Comparison of ENCODE assay signal across 8 mouse cellular contexts in the genomic region with DNA sequence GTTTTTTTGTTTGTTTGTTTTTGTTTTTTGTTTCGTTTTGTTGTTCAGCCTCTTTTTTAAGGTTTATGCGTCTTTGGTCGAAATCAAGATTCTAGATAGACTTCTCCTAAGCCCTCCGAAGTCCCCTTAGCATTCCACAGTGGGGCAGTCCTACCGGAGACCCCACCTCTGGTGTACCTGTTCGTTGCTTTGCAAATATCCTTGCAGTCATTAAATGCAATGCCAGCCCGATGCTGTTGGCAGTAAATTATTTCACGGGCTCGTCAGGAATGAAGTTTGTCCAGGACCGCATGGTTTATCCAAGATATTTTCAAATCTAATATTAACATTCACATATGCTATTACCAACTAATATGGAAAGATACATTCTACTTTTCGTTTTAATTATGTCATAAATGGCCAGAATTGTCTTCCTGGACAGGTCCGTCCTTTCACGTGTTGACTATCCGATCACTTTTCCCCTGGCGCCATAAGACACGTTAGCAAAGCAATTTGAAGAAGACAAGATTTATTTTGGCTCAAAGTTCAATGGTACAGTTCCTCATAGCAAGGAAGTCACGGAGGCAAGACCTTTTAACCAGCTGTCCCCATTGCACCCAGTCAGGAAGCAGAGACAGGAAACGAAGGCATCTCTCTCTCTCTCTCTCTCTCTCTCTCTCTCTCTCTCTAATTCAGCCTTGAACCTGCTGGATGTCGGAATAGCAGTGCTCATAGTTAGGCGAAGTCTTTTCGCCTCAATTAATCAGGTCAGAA. TPM values are rescaled to one million over a fixed set of nuclear protein-coding genes. Genes with fewer than 3 reads are reported as not detected.
DNase-seq lines count a peak whose midpoint lies in the region; ATAC-seq and TF ChIP-seq lines count a peak whose summit lies in the region.

No protein-coding gene starts in this region.

- H3K4me2 ChIP-seq in liver, postnatal 0 days (ENCODE audit: low read depth, low read length) = peak overlapping the region; percentile 92
- H3K4me2 ChIP-seq in stomach, embryonic 15.5 days = peak overlapping the region; percentile 71

- WGBS in liver, postnatal 0 days (ENCODE audit: insufficient replicate concordance) = 13% methylated on average over 21 of the region's 21 CpGs
- WGBS in stomach, embryonic 15.5 days = 14% methylated on average over 21 of the region's 21 CpGs

- no peak for TF ChIP-seq CTCF in liver, postnatal 0 days (IDR thresholded peaks at IDR 0.05; ENCODE audit: low read depth)

- TF ChIP-seq EP300 in liver, postnatal 0 days (IDR thresholded peaks at IDR 0.05; ENCODE audit: low read depth) = peak; percentile 4; the same call in 1 of the 2 replicates

- peak overlapping the region; percentile 72 for H3K27ac ChIP-seq in liver, postnatal 0 days (ENCODE audit: low read depth)
- peak overlapping the region; percentile 53 for H3K27ac ChIP-seq in stomach, embryonic 15.5 days

- no peaks in the 10 kb centered on the region for H3K27me3 ChIP-seq in liver, postnatal 0 days (ENCODE audit: insufficient read depth, low read length)
- H3K27me3 ChIP-seq in stomach, embryonic 15.5 days (replicated peaks) = no peaks in the 10 kb centered on the region

- no peak for DNase-seq in frontal cortex, postnatal 36 days (ENCODE audit: low spot score in 2 of 2)
- peak; percentile 51 for DNase-seq in MEL-GATA-1-ER (ENCODE audit: extremely low read depth, low read depth)
- peak; percentile 67 for DNase-seq in hindlimb bud, embryonic 11.5 days (ENCODE audit: extremely low spot score, low read depth, low spot score)
- no peak for DNase-seq in liver, postnatal 0 days
- no peak for DNase-seq in ovary, adult 18-20 months (ENCODE audit: low spot score)

- 0 out of 2 replicates have a peak, but pooled peaks cover 4% of the 10 kb centered on the region for H3K4me1 ChIP-seq in liver, postnatal 0 days (ENCODE audit: insufficient read depth)
- H3K4me1 ChIP-seq in stomach, embryonic 15.5 days = no peaks in the 10 kb centered on the region

- peak overlapping the region; percentile 89 for H3K4me3 ChIP-seq in liver, postnatal 0 days (ENCODE audit: low read depth, low read length)
- peak overlapping the region; percentile 81 for H3K4me3 ChIP-seq in stomach, embryonic 15.5 days (replicated peaks)

- peak overlapping the region; percentile 79 for H3K9ac ChIP-seq in liver, postnatal 0 days (replicated peaks)
- peak overlapping the region; percentile 5; the same call in 1 of the 2 replicates for H3K9ac ChIP-seq in stomach, embryonic 15.5 days

- no peaks in the 10 kb centered on the region; the same call in 1 of the 2 replicates for H3K36me3 ChIP-seq in liver, postnatal 0 days (replicated peaks; ENCODE audit: insufficient read depth, low read length)
- 0 out of 2 replicates have a peak, but pooled peaks cover 7% of the 10 kb centered on the region for H3K36me3 ChIP-seq in stomach, embryonic 15.5 days

- ATAC-seq in frontal cortex, adult (ENCODE audit: low TSS enrichment) = peak; percentile 42
- ATAC-seq in erythroblast, adult 5-6 weeks (replicated peaks; ENCODE audit: low FRiP score, poor library complexity, severe bottlenecking) = peak; percentile 57
- peak; percentile 66 for ATAC-seq in liver, postnatal 0 days
- ATAC-seq in stomach, embryonic 15.5 days (ENCODE audit: insufficient read depth, low FRiP score, low read depth) = peak; percentile 64

- no peaks in the 10 kb centered on the region for H3K9me3 ChIP-seq in liver, postnatal 0 days (ENCODE audit: low read length)
- H3K9me3 ChIP-seq in stomach, embryonic 15.5 days = no peaks in the 10 kb centered on the region

RNA-seq across cellular contexts. Expression of a gene that starts 0.5 kb away (rescaled TPM):
- 5.9 and 9.6 TPM in 2 replicates for total RNA-seq in erythroblast, adult 5-6 weeks (2015; ENCODE audit: low replicate concordance)
- 7.2 and 11.3 TPM in 2 replicates for total RNA-seq in erythroblast, adult 5-6 weeks (2017; ENCODE audit: low replicate concordance)
- polyA plus RNA-seq in liver, postnatal 0 days (2015; fragmentation: Nextera tagmentation; extraction: Ambion mirVana) = 5.4 and 6.4 TPM in 2 replicates
- polyA plus RNA-seq in stomach, embryonic 15.5 days (2015; fragmentation: Nextera tagmentation; extraction: Ambion mirVana) = 26.3 and 29.6 TPM in 2 replicates

Comparison
In these comparisons a context has a peak if more than half of its experiments do, and no peak if none do; other contexts are left out.
1. DNase-seq: peak in MEL-GATA-1-ER (single experiment) and hindlimb bud, embryonic 11.5 days (single experiment); none in frontal cortex, postnatal 36 days (0 of 2), liver, postnatal 0 days (single experiment) and ovary, adult 18-20 months (single experiment).
2. Peak in every context shown above with its lines, with median percentiles within 50 percentile points of each other: ATAC-seq.